ENCODE assay signal across 29 mouse cellular contexts in the genomic region with DNA sequence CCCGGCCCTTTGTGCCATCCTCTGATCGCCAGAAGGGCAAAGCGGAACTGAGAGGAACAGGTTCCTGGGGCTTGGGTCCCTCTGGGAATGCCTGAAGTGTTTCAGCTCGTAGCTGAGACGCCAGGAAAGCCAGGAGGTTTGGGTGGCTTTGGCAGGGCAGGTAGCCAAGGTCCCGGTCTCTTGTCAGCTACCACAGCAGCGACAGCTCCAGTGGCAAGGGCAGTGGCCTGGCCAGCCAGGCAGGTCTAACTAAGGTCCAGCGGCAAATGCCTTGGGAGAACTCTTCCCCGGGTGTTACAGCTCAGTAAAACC. TPM values are rescaled to one million over a fixed set of nuclear protein-coding genes. Genes with fewer than 3 reads are reported as not detected.
A peak's percentile ranks its signal among the peaks of the same experiment; 100 is the strongest.
DNase-seq lines count a peak whose midpoint lies in the region; ATAC-seq and TF ChIP-seq lines count a peak whose summit lies in the region.
"Had no signal": no experiment of that assay in that cellular context is flagged by ENCODE, and none has a peak within 500 bp of the region (broad histone marks: within the 10 kb centered on the region; RNA-seq: fewer than 3 reads in every experiment).

No protein-coding gene starts in this region.

- no peaks in the 10 kb centered on the region for H3K9me3 ChIP-seq in midbrain, embryonic 10.5 days (replicated peaks)
- no peaks in the 10 kb centered on the region for H3K9me3 ChIP-seq in midbrain, postnatal 0 days (ENCODE audit: low read length)
- no peaks in the 10 kb centered on the region for H3K9me3 ChIP-seq in hindbrain, embryonic 14.5 days (ENCODE audit: control insufficient read depth, low read length)
- no peaks in the 10 kb centered on the region for H3K9me3 ChIP-seq in midbrain, embryonic 15.5 days
- H3K9me3 ChIP-seq: embryonic facial prominence, embryonic 13.5 days; G1E; heart, embryonic 15.5 days; kidney, embryonic 15.5 days; limb, embryonic 12.5 days; liver, embryonic 12.5 days had no signal

- H3K4me2 ChIP-seq in midbrain, postnatal 0 days (ENCODE audit: low read depth, low read length, poor library complexity, severe bottlenecking) = no peak overlapping the region
- no peak overlapping the region for H3K4me2 ChIP-seq in hindbrain, embryonic 14.5 days (replicated peaks)
- no peak overlapping the region for H3K4me2 ChIP-seq in midbrain, embryonic 15.5 days
- H3K4me2 ChIP-seq: embryonic facial prominence, embryonic 13.5 days; heart, embryonic 15.5 days; kidney, embryonic 15.5 days; limb, embryonic 12.5 days; liver, embryonic 12.5 days had no signal

- ATAC-seq in midbrain, postnatal 0 days (ENCODE audit: low FRiP score) = no peak
- no peak for ATAC-seq in hindbrain, embryonic 14.5 days (ENCODE audit: low FRiP score)
- no peak for ATAC-seq in midbrain, embryonic 15.5 days (replicated peaks)
- ATAC-seq: activated CD4-positive, CD25-positive, alpha-beta regulatory T cell, adult 4 months; CD4-positive, CD25-positive, alpha-beta regulatory T cell, adult 4 months; intestine, postnatal 0 days; liver, embryonic 12.5 days had no signal

- no peak overlapping the region for H3K9ac ChIP-seq in midbrain, postnatal 0 days (replicated peaks; ENCODE audit: low read length, poor library complexity, severe bottlenecking)
- H3K9ac ChIP-seq in hindbrain, embryonic 14.5 days = no peak overlapping the region
- no peak overlapping the region for H3K9ac ChIP-seq in midbrain, embryonic 15.5 days
- H3K9ac ChIP-seq: embryonic facial prominence, embryonic 13.5 days; heart, embryonic 15.5 days; kidney, embryonic 15.5 days; limb, embryonic 12.5 days; liver, embryonic 12.5 days had no signal

- H3K36me3 ChIP-seq in midbrain, embryonic 10.5 days = no peaks in the 10 kb centered on the region
- no peaks in the 10 kb centered on the region for H3K36me3 ChIP-seq in midbrain, postnatal 0 days (ENCODE audit: insufficient read depth, low read length)
- H3K36me3 ChIP-seq in hindbrain, embryonic 14.5 days (replicated peaks; ENCODE audit: control insufficient read depth, insufficient read depth) = no peaks in the 10 kb centered on the region
- H3K36me3 ChIP-seq in midbrain, embryonic 15.5 days (replicated peaks) = no peaks in the 10 kb centered on the region
- H3K36me3 ChIP-seq: embryonic facial prominence, embryonic 13.5 days; G1E; heart, embryonic 15.5 days; kidney, embryonic 15.5 days; limb, embryonic 12.5 days; liver, embryonic 12.5 days had no signal

- no peak overlapping the region for H3K4me3 ChIP-seq in midbrain, embryonic 10.5 days
- no peak overlapping the region for H3K4me3 ChIP-seq in midbrain, postnatal 0 days (ENCODE audit: low read depth, low read length)
- H3K4me3 ChIP-seq in hindbrain, embryonic 14.5 days (replicated peaks; ENCODE audit: low read length) = no peak overlapping the region
- no peak overlapping the region for H3K4me3 ChIP-seq in midbrain, embryonic 15.5 days
- H3K4me3 ChIP-seq: embryonic facial prominence, embryonic 13.5 days; heart, embryonic 15.5 days; kidney, embryonic 15.5 days; limb, embryonic 12.5 days; liver, embryonic 12.5 days had no signal

- TF ChIP-seq CTCF in midbrain, postnatal 0 days (IDR thresholded peaks at IDR 0.05) = no peak

- WGBS in midbrain, embryonic 10.5 days = 75% methylated on average over 9 of the region's 9 CpGs
- WGBS in midbrain, postnatal 0 days = 74% methylated on average over 9 of the region's 9 CpGs
- 65% methylated on average over 9 of the region's 9 CpGs for WGBS in hindbrain, embryonic 14.5 days
- 69% methylated on average over 9 of the region's 9 CpGs for WGBS in midbrain, embryonic 15.5 days

- peaks cover 65% of the 10 kb centered on the region for H3K27me3 ChIP-seq in midbrain, embryonic 10.5 days (ENCODE audit: low read depth, poor library complexity, severe bottlenecking)
- no peaks in the 10 kb centered on the region for H3K27me3 ChIP-seq in midbrain, postnatal 0 days (ENCODE audit: insufficient read depth, low read length)
- H3K27me3 ChIP-seq in hindbrain, embryonic 14.5 days (ENCODE audit: control insufficient read depth, insufficient read depth, low read length) = no peaks in the 10 kb centered on the region
- 0 out of 2 replicates have a peak, but pooled peaks cover 4% of the 10 kb centered on the region for H3K27me3 ChIP-seq in midbrain, embryonic 15.5 days (replicated peaks)

- peaks cover 31% of the 10 kb centered on the region for H3K4me1 ChIP-seq in midbrain, embryonic 10.5 days
- H3K4me1 ChIP-seq in midbrain, postnatal 0 days (ENCODE audit: insufficient read depth, low read length) = no peaks in the 10 kb centered on the region
- H3K4me1 ChIP-seq in hindbrain, embryonic 14.5 days (replicated peaks; ENCODE audit: control insufficient read depth, insufficient read depth, low read length) = peaks cover 11% of the 10 kb centered on the region
- peaks cover 12% of the 10 kb centered on the region for H3K4me1 ChIP-seq in midbrain, embryonic 15.5 days
- H3K4me1 ChIP-seq: embryonic facial prominence, embryonic 13.5 days; heart, embryonic 15.5 days; limb, embryonic 12.5 days; liver, embryonic 12.5 days had no signal

- peak overlapping the region; percentile 73 for H3K27ac ChIP-seq in midbrain, embryonic 10.5 days (replicated peaks)
- no peak overlapping the region for H3K27ac ChIP-seq in midbrain, postnatal 0 days (ENCODE audit: low read depth, low read length)
- H3K27ac ChIP-seq in hindbrain, embryonic 14.5 days = peak overlapping the region; percentile 41; the same call in 1 of the 2 replicates
- peak overlapping the region; percentile 36; the same call in 1 of the 2 replicates for H3K27ac ChIP-seq in midbrain, embryonic 15.5 days
- H3K27ac ChIP-seq: embryonic facial prominence, embryonic 13.5 days; heart, embryonic 15.5 days; kidney, embryonic 15.5 days; limb, embryonic 12.5 days; liver, embryonic 12.5 days; stomach, postnatal 0 days had no signal

- DNase-seq in cerebellum, adult 9-10 months = peak; percentile 43
- DNase-seq in cerebellum, adult 8-10 months = no peak
- DNase-seq in midbrain, embryonic 10.5 days (ENCODE audit: low spot score) = no peak
- no peak for DNase-seq in midbrain, postnatal 0 days (ENCODE audit: low spot score)
- DNase-seq in hindbrain, embryonic 14.5 days (ENCODE audit: low spot score) = no peak
- DNase-seq in layer of hippocampus, postnatal 36 days = no peak
- DNase-seq in embryo, embryonic 10 days (ENCODE audit: low spot score) = no peak
- DNase-seq: adrenal gland, postnatal 14 days; gastrocnemius, postnatal 36 days; kidney, postnatal 4 days; layer of hippocampus, adult 9-11 months; lung, adult 2 months; lung, postnatal 36 days; right cerebral cortex, adult 18-20 months; thymus, postnatal 14 days had no signal

RNA-seq across cellular contexts. Expression of gene Scrt2, which starts 24.1 kb away (rescaled TPM):
- 2.2 and 4.7 TPM in 2 replicates for polyA plus RNA-seq in midbrain, embryonic 10.5 days (2016; fragmentation: Nextera tagmentation; extraction: Ambion mirVana)
- 6.7 and 10.8 TPM in 2 replicates for total RNA-seq in midbrain, postnatal 0 days (2014; rRNA removed)
- 2.2 and 2.3 TPM in 2 replicates for polyA plus RNA-seq in midbrain, postnatal 0 days (2015; fragmentation: Nextera tagmentation; extraction: Ambion mirVana)
- polyA plus RNA-seq in hindbrain, embryonic 14.5 days (2014; fragmentation: Nextera tagmentation; extraction: Ambion mirVana) = 10.9 and 13.6 TPM in 2 replicates
- 10.7 and 10.9 TPM in 2 replicates for polyA plus RNA-seq in midbrain, embryonic 15.5 days (2015; fragmentation: Nextera tagmentation; extraction: Ambion mirVana)
- total RNA-seq in layer of hippocampus, postnatal 36 days (2021) = 10 to 100 TPM; 25.1 to 27.1 TPM
- total RNA-seq: gastrocnemius, postnatal 36 days; heart, adult 8-10 months; hematopoietic stem cell, adult 5-6 weeks; megakaryocyte-erythroid progenitor cell, adult 5-6 weeks had no signal
- polyA plus RNA-seq: activated CD4-positive, CD25-positive, alpha-beta regulatory T cell, adult 4 months; CD4-positive, CD25-positive, alpha-beta regulatory T cell, adult 4 months; G1E; heart, embryonic 15.5 days; intestine, postnatal 0 days; limb, embryonic 12.5 days; liver, embryonic 12.5 days; lung, adult 2 months; stomach, postnatal 0 days had no signal

RNA-seq across cellular contexts. Expression of gene Srxn1, which starts 48.1 kb away (rescaled TPM):
- polyA plus RNA-seq in midbrain, embryonic 10.5 days (2016; fragmentation: Nextera tagmentation; extraction: Ambion mirVana) = 14.8 and 18.5 TPM in 2 replicates
- 24.5 and 46.1 TPM in 2 replicates for total RNA-seq in midbrain, postnatal 0 days (2014; rRNA removed)
- 24.8 and 29.5 TPM in 2 replicates for polyA plus RNA-seq in midbrain, postnatal 0 days (2015; fragmentation: Nextera tagmentation; extraction: Ambion mirVana)
- 22.5 and 26.2 TPM in 2 replicates for polyA plus RNA-seq in hindbrain, embryonic 14.5 days (2014; fragmentation: Nextera tagmentation; extraction: Ambion mirVana)
- 21.5 and 23.7 TPM in 2 replicates for polyA plus RNA-seq in midbrain, embryonic 15.5 days (2015; fragmentation: Nextera tagmentation; extraction: Ambion mirVana)
- 10 to 100 TPM; 71.6 to 77.6 TPM for total RNA-seq in layer of hippocampus, postnatal 36 days (2021)
